Comparison of ENCODE assay signal across 20 mouse cellular contexts in genomic region chr7:99314565-99314964, GRCm38 (mm10). TPM values are rescaled to one million over a fixed set of nuclear protein-coding genes. Genes with fewer than 3 reads are reported as not detected.
DNase-seq lines count a peak whose midpoint lies in the region; ATAC-seq and TF ChIP-seq lines count a peak whose summit lies in the region.
"Had no signal": no experiment of that assay in that cellular context is flagged by ENCODE, and none has a peak within 500 bp of the region (broad histone marks: within the 10 kb centered on the region; RNA-seq: fewer than 3 reads in every experiment).

No protein-coding gene starts in this region.

- TF ChIP-seq POLR2A in lung, adult 2 months (IDR thresholded peaks at IDR 0.05; ENCODE audit: borderline replicate concordance, extremely low read depth, low read depth, low read length) = no peak
- TF ChIP-seq POLR2A in thymus, adult 2 months (IDR thresholded peaks at IDR 0.05; ENCODE audit: control insufficient read depth, extremely low read depth, insufficient read depth, low read length, poor library complexity) = no peak

- H3K27ac ChIP-seq in lung, postnatal 0 days (ENCODE audit: low read length) = peak overlapping the region; percentile 80; the same call in 1 of the 2 replicates
- H3K27ac ChIP-seq in thymus, adult 2 months (ENCODE audit: control insufficient read depth, insufficient read depth, low read length) = no peak overlapping the region
- H3K27ac ChIP-seq: embryonic facial prominence, embryonic 13.5 days had no signal

- no peak for TF ChIP-seq EP300 in lung, postnatal 0 days (IDR thresholded peaks at IDR 0.05)

- H3K9me3 ChIP-seq in lung, postnatal 0 days (ENCODE audit: low read length) = no peaks in the 10 kb centered on the region
- H3K9me3 ChIP-seq: embryonic facial prominence, embryonic 13.5 days; forebrain, embryonic 15.5 days; hindbrain, embryonic 12.5 days; megakaryocyte, embryonic 14.5 days had no signal

- no peak overlapping the region for H3K4me2 ChIP-seq in lung, postnatal 0 days (replicated peaks; ENCODE audit: low read depth, low read length)
- H3K4me2 ChIP-seq: embryonic facial prominence, embryonic 13.5 days; forebrain, embryonic 15.5 days; hindbrain, embryonic 12.5 days had no signal

- H3K36me3 ChIP-seq in lung, postnatal 0 days (ENCODE audit: insufficient read depth, low read length) = no peaks in the 10 kb centered on the region
- no peaks in the 10 kb centered on the region for H3K36me3 ChIP-seq in thymus, adult 2 months (ENCODE audit: control insufficient read depth, insufficient read depth, low read length)
- H3K36me3 ChIP-seq: embryonic facial prominence, embryonic 13.5 days had no signal

- ATAC-seq in lung, postnatal 0 days = no peak
- ATAC-seq in megakaryocyte, adult 5-6 weeks (ENCODE audit: poor library complexity, severe bottlenecking) = peak; percentile 88
- ATAC-seq: forebrain, embryonic 15.5 days; liver, postnatal 0 days had no signal

- TF ChIP-seq CTCF in lung, postnatal 0 days (IDR thresholded peaks at IDR 0.05) = no peak
- TF ChIP-seq CTCF in lung, adult 2 months (IDR thresholded peaks at IDR 0.05; ENCODE audit: insufficient read depth, low read length) = no peak
- TF ChIP-seq CTCF in thymus, adult 2 months (IDR thresholded peaks at IDR 0.05; ENCODE audit: borderline replicate concordance, control insufficient read depth, extremely low read depth, insufficient read depth, low read length, poor library complexity) = no peak

- no peaks in the 10 kb centered on the region for H3K27me3 ChIP-seq in lung, postnatal 0 days (replicated peaks; ENCODE audit: insufficient read depth, low read length)
- H3K27me3 ChIP-seq in thymus, adult 2 months (ENCODE audit: control insufficient read depth, insufficient read depth, low read length) = no peaks in the 10 kb centered on the region
- H3K27me3 ChIP-seq: forebrain, embryonic 15.5 days; hindbrain, embryonic 12.5 days had no signal

- H3K4me3 ChIP-seq in lung, postnatal 0 days (ENCODE audit: low read depth, low read length) = no peak overlapping the region
- no peak overlapping the region for H3K4me3 ChIP-seq in lung, adult 2 months (replicated peaks; ENCODE audit: extremely low read depth, low read depth, low read length)
- H3K4me3 ChIP-seq in thymus, adult 2 months (ENCODE audit: control insufficient read depth, insufficient read depth, low read length) = no peak overlapping the region
- H3K4me3 ChIP-seq: embryonic facial prominence, embryonic 13.5 days; forebrain, embryonic 15.5 days; hindbrain, embryonic 12.5 days; megakaryocyte, embryonic 14.5 days had no signal

- H3K9ac ChIP-seq in lung, postnatal 0 days (replicated peaks; ENCODE audit: low read depth) = no peak overlapping the region
- H3K9ac ChIP-seq: embryonic facial prominence, embryonic 13.5 days; forebrain, embryonic 15.5 days; hindbrain, embryonic 12.5 days; liver, postnatal 0 days had no signal

- peaks cover 12% of the 10 kb centered on the region; the same call in 1 of the 2 replicates for H3K4me1 ChIP-seq in lung, postnatal 0 days (ENCODE audit: insufficient read depth, low read depth, low read length)
- no peaks in the 10 kb centered on the region for H3K4me1 ChIP-seq in lung, adult 2 months (ENCODE audit: control insufficient read depth, insufficient read depth, low read length)
- H3K4me1 ChIP-seq in thymus, adult 2 months (replicated peaks; ENCODE audit: control insufficient read depth, insufficient read depth, low read length) = peaks cover 7% of the 10 kb centered on the region

- 50% methylated on average over 4 of the region's 4 CpGs for WGBS in lung, postnatal 0 days
- WGBS in lung, adult 2 months = 65% methylated on average over 4 of the region's 4 CpGs
- WGBS in thymus, adult 2 months = 12% methylated on average over 4 of the region's 4 CpGs

- DNase-seq in lung, postnatal 0 days (ENCODE audit: low spot score) = peak; percentile 49
- no peak for DNase-seq in lung, adult 2 months
- peak; percentile 11 for DNase-seq in thymus, postnatal 0 days (ENCODE audit: low spot score)
- no peak for DNase-seq in thymus, adult 2 months
- no peak for DNase-seq in embryo, embryonic 11 days
- DNase-seq in left cerebral cortex, adult 8-10 months (ENCODE audit: low spot score in 2 of 2) = no peak
- DNase-seq: adrenal gland, adult 8-10 months; gastrocnemius, postnatal 36 days; kidney, adult 9 months; kidney, postnatal 25 days; left cerebral cortex, postnatal 4 days; liver, postnatal 0 days; right cerebral cortex, adult 18-20 months; thymus, postnatal 25 days had no signal

RNA-seq across cellular contexts. Expression of gene Serpinh1, which starts 38.5 kb away (rescaled TPM):
- polyA plus RNA-seq in lung, postnatal 0 days (2015; fragmentation: Nextera tagmentation; extraction: Ambion mirVana) = 579 and 666 TPM in 2 replicates
- polyA plus RNA-seq in lung, adult 2 months (2012; rRNA removed) = 364 and 388 TPM in 2 replicates
- polyA plus RNA-seq in thymus, postnatal 0 days (2015; fragmentation: Nextera tagmentation; extraction: Ambion mirVana) = 73.2 and 96.8 TPM in 2 replicates
- 53.3 and 66.1 TPM in 2 replicates for polyA plus RNA-seq in thymus, adult 2 months (2012; rRNA removed)
- 0.23 and 0.76 TPM in 2 replicates for total RNA-seq in megakaryocyte, adult 5-6 weeks (2015)
- 0.37 and 0.73 TPM in 2 replicates for total RNA-seq in megakaryocyte, adult 5-6 weeks (2017)
- 10 to 100 TPM; 14.7 to 18.3 (median 16.6) TPM for total RNA-seq in left cerebral cortex, adult 8-10 months (2022)

RNA-seq across cellular contexts. Expression of gene Map6, which starts 47.3 kb away (rescaled TPM):
- 29.6 and 35.9 TPM in 2 replicates for polyA plus RNA-seq in lung, postnatal 0 days (2015; fragmentation: Nextera tagmentation; extraction: Ambion mirVana)
- polyA plus RNA-seq in lung, adult 2 months (2012; rRNA removed) = 24.2 and 25.4 TPM in 2 replicates
- polyA plus RNA-seq in thymus, postnatal 0 days (2015; fragmentation: Nextera tagmentation; extraction: Ambion mirVana) = 0.35 and 0.84 TPM in 2 replicates
- 0.96 and 1.3 TPM in 2 replicates for polyA plus RNA-seq in thymus, adult 2 months (2012; rRNA removed)
- total RNA-seq in megakaryocyte, adult 5-6 weeks (2015) = 0.07 and 0.25 TPM in 2 replicates
- total RNA-seq in megakaryocyte, adult 5-6 weeks (2017) = 0.22 and 0.94 TPM in 2 replicates
- total RNA-seq in left cerebral cortex, adult 8-10 months (2022) = 100 to 1,000 TPM; 123 to 146 (median 132) TPM
- total RNA-seq: liver, adult 2 months had no signal

Comparison
In these comparisons a context has a peak if more than half of its experiments do, and no peak if none do; other contexts are left out.
1. DNase-seq: peak in lung, postnatal 0 days (single experiment) and thymus, postnatal 0 days (single experiment); none in lung, adult 2 months (single experiment), thymus, adult 2 months (single experiment), embryo, embryonic 11 days (single experiment) and left cerebral cortex, adult 8-10 months (0 of 2).
2. RNA of gene Map6, which starts 47.3 kb away (polyA plus RNA-seq): 29.6 to 35.9 TPM in lung, postnatal 0 days and 24.2 to 25.4 TPM in lung, adult 2 months; 0.96 to 1.3 TPM in thymus, adult 2 months and 0.35 to 0.84 TPM in thymus, postnatal 0 days; every median in the first group is over 10 times any median in the second.